Mouse (Mus musculus): ENCODE measurements around the gene Tnfrsf12a.
A peak's percentile ranks its signal among the peaks of the same experiment; 100 is the strongest.

The Tnfrsf12a gene

GRCm38 (mm10) chr17:23677236-23677679 lies at the start of gene Tnfrsf12a:
Tnfrsf12a (minus strand) TSS chr17:23677468.
- DNase-seq (ENCODE audit: low spot score in 2 of 2) = peak; percentile 66 to 70

- no peak for DNase-seq (ENCODE audit: low spot score in 2 of 2)
These were observed 49.5 kb upstream of the Tnfrsf12a start for GRCm38 (mm10) chr17:23726758-23727142.

- DNase-seq (ENCODE audit: low spot score in 2 of 2) = peak; percentile 87 to 91
These were observed 48.9 kb upstream of the Tnfrsf12a start, which contains the start of gene Pkmyt1 for GRCm38 (mm10) chr17:23725999-23726757. Pkmyt1 (plus strand) TSS chr17:23726336.

GRCm38 (mm10) chr17:23725477-23725876 lies 48.2 kb upstream of the Tnfrsf12a start:
- no peak for DNase-seq (ENCODE audit: low spot score in 2 of 2)

GRCm38 (mm10) chr17:23722376-23723125 lies 45.3 kb upstream of the Tnfrsf12a start, which contains the start of gene 1520401A03Rik:
1520401A03Rik (minus strand) TSS chr17:23722783.
- DNase-seq (ENCODE audit: low spot score in 2 of 2) = no peak

- no peak for DNase-seq (ENCODE audit: low spot score in 2 of 2)
These were observed 44.6 kb upstream of the Tnfrsf12a start for GRCm38 (mm10) chr17:23721886-23722285.

- DNase-seq (ENCODE audit: low spot score in 2 of 2) = no peak
These were observed 42.2 kb upstream of the Tnfrsf12a start for GRCm38 (mm10) chr17:23719455-23719854.

GRCm38 (mm10) chr17:23717003-23717402 lies 39.7 kb upstream of the Tnfrsf12a start:
- no peak for DNase-seq (ENCODE audit: low spot score in 2 of 2)

GRCm38 (mm10) chr17:23706212-23706611 lies 28.9 kb upstream of the Tnfrsf12a start:
- peak; percentile 47 to 49 for DNase-seq (ENCODE audit: low spot score in 2 of 2)

GRCm38 (mm10) chr17:23705525-23706104 lies 28.3 kb upstream of the Tnfrsf12a start:
- DNase-seq (ENCODE audit: low spot score in 2 of 2) = no peak

- peak in 1 of 2 experiments; percentile 43 for DNase-seq (ENCODE audit: low spot score in 2 of 2)
These were observed 27.5 kb upstream of the Tnfrsf12a start for GRCm38 (mm10) chr17:23704741-23705140.

- DNase-seq (ENCODE audit: low spot score in 2 of 2) = no peak
These were observed 26.0 kb upstream of the Tnfrsf12a start for GRCm38 (mm10) chr17:23703301-23703700.

- peak; percentile 90 for DNase-seq (ENCODE audit: low spot score in 2 of 2)
These were observed 22.8 kb upstream of the Tnfrsf12a start for GRCm38 (mm10) chr17:23700079-23700478.

GRCm38 (mm10) chr17:23699131-23700077 lies 22.1 kb upstream of the Tnfrsf12a start:
- no peak for DNase-seq (ENCODE audit: low spot score in 2 of 2)

- DNase-seq (ENCODE audit: low spot score in 2 of 2) = no peak
These were observed 18.5 kb upstream of the Tnfrsf12a start for GRCm38 (mm10) chr17:23695801-23696200.

- no peak for DNase-seq (ENCODE audit: low spot score in 2 of 2)
These were observed 17.2 kb upstream of the Tnfrsf12a start for GRCm38 (mm10) chr17:23694491-23694890.

GRCm38 (mm10) chr17:23683856-23684672 lies 6.8 kb upstream of the Tnfrsf12a start, which contains the start of gene Cldn9:
Cldn9 (minus strand) TSS chr17:23684026.
- DNase-seq (ENCODE audit: low spot score in 2 of 2) = no peak

- DNase-seq (ENCODE audit: low spot score in 2 of 2) = no peak
These were observed 6.0 kb upstream of the Tnfrsf12a start for GRCm38 (mm10) chr17:23683226-23683625.

- DNase-seq (ENCODE audit: low spot score in 2 of 2) = no peak
These were observed 5.3 kb upstream of the Tnfrsf12a start for GRCm38 (mm10) chr17:23682530-23682929.

GRCm38 (mm10) chr17:23682092-23682491 lies 4.8 kb upstream of the Tnfrsf12a start:
- DNase-seq (ENCODE audit: low spot score in 2 of 2) = no peak
